Mouse (Mus musculus) stomach, postnatal 0 days (tissue): ENCODE measurements around the gene Adamtsl1. TPM values are rescaled to one million over a fixed set of nuclear protein-coding genes. Genes with fewer than 3 reads are reported as not detected.

Experiments used
- ATAC-seq: fragments of 200-750 bp; cut with Nextera tagmentation; 2 replicates; pipeline ENCODE4 v1.8.0; 2017; ENCODE audit not compliant: low FRiP score, low TSS enrichment
- DNase-seq: peaks from one replicate; pipeline ENCODE4 v3.0.0-alpha.2; 2016; ENCODE audit warnings: low spot score
- H3K27ac ChIP-seq: fragments of 300-500 bp; sonication (generic); replicated peaks from 2 replicates; pipeline ENCODE4 v1.5.1; 2014; ENCODE audit warnings: mild to moderate bottlenecking, control low read depth
- H3K27me3 ChIP-seq: fragments of 300-500 bp; sonication (generic); 2 replicates; pipeline ENCODE4 v1.6.1; 2014; ENCODE audit warnings: low read length; ENCODE audit not compliant: control insufficient read depth, insufficient read depth
- H3K36me3 ChIP-seq: fragments of 300-500 bp; sonication (generic); 2 replicates; pipeline ENCODE4 v1.6.1; 2014; ENCODE audit warnings: low read length, mixed read lengths; ENCODE audit not compliant: control insufficient read depth, insufficient read depth
- H3K4me1 ChIP-seq: fragments of 300-500 bp; sonication (generic); replicated peaks from 2 replicates; pipeline ENCODE4 v1.6.1; 2014; ENCODE audit warnings: antibody characterized with exemption; ENCODE audit not compliant: control insufficient read depth, insufficient read depth
- H3K4me2 ChIP-seq: fragments of 300-500 bp; sonication (generic); replicated peaks from 2 replicates; pipeline ENCODE4 v1.6.1; 2014; ENCODE audit warnings: low read depth, mild to moderate bottlenecking, control low read depth, moderate library complexity
- H3K4me3 ChIP-seq: fragments of 300-500 bp; sonication (generic); 2 replicates; pipeline ENCODE4 v1.5.1; 2014; ENCODE audit warnings: low read depth, low read length, control low read depth
- H3K9ac ChIP-seq: fragments of 300-500 bp; sonication (generic); 2 replicates; pipeline ENCODE4 v1.6.1; 2014; ENCODE audit warnings: mild to moderate bottlenecking, low read length, control low read depth, mixed read lengths
- H3K9me3 ChIP-seq: fragments of 300-500 bp; sonication (generic); 2 replicates; pipeline ENCODE4 v1.6.1; 2016; ENCODE audit warnings: low read length; ENCODE audit not compliant: control insufficient read depth
- CTCF ChIP-seq: IDR thresholded peaks from 2 replicates; pipeline ENCODE4 v1.5.1; 2016; ENCODE audit warnings: antibody characterized with exemption, low read depth, mild to moderate bottlenecking, moderate library complexity
- EP300 ChIP-seq: optimal IDR thresholded peaks from 2 replicates; pipeline ENCODE3; 2016; ENCODE audit warnings: antibody characterized with exemption
- WGBS: fragments of 180-500 bp; shearing (Covaris S2); extraction: QIAGEN DNeasy Blood & Tissue Kit; methylation state at CpG from one replicate; pipeline ENCODE4 v1.1.7; 2014; 5-methylcytosine and 5-hydroxymethylcytosine counted together
- polyA plus RNA-seq: library from polyadenylated mRNA; unstranded; fragments of >200 nt; fragmentation: Nextera tagmentation; extraction: Ambion mirVana; gene quantifications from 2 replicates; pipeline ENCODE4 v1.2.1, GENCODE M21; 2015

Adamtsl1 gene
- polyA plus RNA-seq, 1 experiment from 2014 or later: 7.3 TPM

DNA sequence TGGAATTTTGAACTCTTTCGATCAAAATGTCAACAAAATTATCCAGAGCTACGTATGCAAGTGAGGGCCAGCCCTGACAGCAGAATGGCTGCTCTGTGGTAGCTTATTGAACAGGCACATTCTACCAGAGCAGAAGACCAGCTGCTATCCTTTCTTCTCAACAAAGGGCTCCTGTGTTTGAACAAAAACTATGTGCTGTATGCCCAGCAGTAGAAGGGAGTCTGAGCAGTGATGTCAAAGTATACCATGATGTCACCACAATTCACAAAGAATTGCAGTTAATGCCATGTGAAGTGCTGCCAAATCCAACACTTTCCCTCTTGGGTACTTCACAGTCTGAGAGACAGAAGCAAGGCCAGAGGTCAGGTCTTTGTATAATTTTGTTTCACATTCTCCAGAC, 675.9 kb downstream of the Adamtsl1 start:
- DNase-seq (no peak), ATAC-seq (peak; percentile 32; the same call in 1 of the 2 replicates)
- no peak overlapping the region for H3K4me2 ChIP-seq
- no peaks in the 10 kb centered on the region for H3K36me3 ChIP-seq
- no peaks in the 10 kb centered on the region for H3K9me3 ChIP-seq
- no peaks in the 10 kb centered on the region for H3K4me1 ChIP-seq
- 20% methylated on average over 2 of the region's 2 CpGs for WGBS
- H3K9ac ChIP-seq: no peak overlapping the region
- no peak for TF ChIP-seq CTCF
- no peak for TF ChIP-seq EP300
- H3K4me3 ChIP-seq: no peak overlapping the region
- H3K27me3 ChIP-seq: no peaks in the 10 kb centered on the region
- H3K27ac ChIP-seq: no peak overlapping the region

- H3K4me1 ChIP-seq: no peaks in the 10 kb centered on the region
- WGBS: 75% methylated on average over 5 of the region's 5 CpGs
- ATAC-seq: no peak
Observed at GRCm38 (mm10) chr4:86191195-86191594, 677.2 kb downstream of the Adamtsl1 start.

GRCm38 (mm10) chr4:86201766-86202165, 687.8 kb downstream of the Adamtsl1 start:
- H3K27ac ChIP-seq: no peak overlapping the region
- WGBS: 73% methylated on average over 7 of the region's 7 CpGs
- no peaks in the 10 kb centered on the region for H3K36me3 ChIP-seq
- no peaks in the 10 kb centered on the region for H3K27me3 ChIP-seq
- H3K4me2 ChIP-seq: no peak overlapping the region
- H3K9me3 ChIP-seq: no peaks in the 10 kb centered on the region
- TF ChIP-seq EP300 (no peak), CTCF (no peak)
- no peak for DNase-seq
- no peak for ATAC-seq
- H3K4me1 ChIP-seq: no peaks in the 10 kb centered on the region
- no peak overlapping the region for H3K9ac ChIP-seq
- no peak overlapping the region for H3K4me3 ChIP-seq

More at GRCm38 (mm10) chr4:86191195-86191594, 677.2 kb downstream of the Adamtsl1 start:
- Histone ChIP-seq H3K36me3 (no peaks in the 10 kb centered on the region), H3K9ac (no peak overlapping the region), H3K27me3 (no peaks in the 10 kb centered on the region), H3K4me2 (no peak overlapping the region), H3K4me3 (no peak overlapping the region), H3K9me3 (no peaks in the 10 kb centered on the region), H3K27ac (no peak overlapping the region)
- DNase-seq: no peak
- TF ChIP-seq CTCF: no peak
- TF ChIP-seq EP300: no peak

- H3K36me3 ChIP-seq: no peaks in the 10 kb centered on the region
- no peaks in the 10 kb centered on the region for H3K9me3 ChIP-seq
- WGBS: 70% methylated on average over 2 of the region's 2 CpGs
- H3K4me3 ChIP-seq: no peak overlapping the region
- H3K27ac ChIP-seq: no peak overlapping the region
- DNase-seq (no peak), ATAC-seq (no peak)
- no peak for TF ChIP-seq CTCF
- H3K9ac ChIP-seq: no peak overlapping the region
- no peaks in the 10 kb centered on the region for H3K27me3 ChIP-seq
- no peaks in the 10 kb centered on the region for H3K4me1 ChIP-seq
- no peak overlapping the region for H3K4me2 ChIP-seq
Observed at GRCm38 (mm10) chr4:86203288-86203687, 689.3 kb downstream of the Adamtsl1 start.

DNA sequence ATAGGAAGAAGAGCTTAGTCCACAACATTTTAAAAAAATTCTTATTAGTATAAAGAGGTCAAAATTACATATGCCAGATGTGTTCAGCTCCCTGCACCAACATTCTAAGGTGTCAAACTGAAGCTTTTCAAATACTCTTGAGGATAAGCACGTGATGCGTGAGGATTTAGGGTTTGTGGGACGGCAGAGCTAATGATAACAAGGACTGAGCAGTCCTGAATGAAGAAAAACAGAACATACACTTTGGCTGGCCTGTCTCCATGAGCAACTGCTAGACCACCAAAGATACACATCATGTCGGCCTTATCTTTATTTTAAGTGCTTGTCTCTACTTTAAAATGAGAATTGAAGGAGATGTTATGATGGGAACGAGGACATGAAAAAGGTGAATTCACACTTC, 710.9 kb downstream of the Adamtsl1 start:
- ATAC-seq (no peak), DNase-seq (no peak)
- no peak for TF ChIP-seq EP300
- no peak for TF ChIP-seq CTCF
- WGBS: 53% methylated on average over 5 of the region's 5 CpGs
- H3K4me2 ChIP-seq: no peak overlapping the region
- H3K4me1 ChIP-seq: no peaks in the 10 kb centered on the region
- H3K9me3 ChIP-seq: no peaks in the 10 kb centered on the region
- H3K27ac ChIP-seq: no peak overlapping the region
- H3K4me3 ChIP-seq: no peak overlapping the region
- H3K27me3 ChIP-seq: no peaks in the 10 kb centered on the region
- H3K36me3 ChIP-seq: no peaks in the 10 kb centered on the region
- no peak overlapping the region for H3K9ac ChIP-seq

- no peak overlapping the region for H3K4me3 ChIP-seq
- H3K4me2 ChIP-seq: no peak overlapping the region
- H3K4me1 ChIP-seq: no peaks in the 10 kb centered on the region
- no peak overlapping the region for H3K9ac ChIP-seq
- no peak for DNase-seq
- no peaks in the 10 kb centered on the region for H3K36me3 ChIP-seq
- H3K27ac ChIP-seq: no peak overlapping the region
- 56% methylated on average over 1 of the region's 1 CpGs for WGBS
- no peaks in the 10 kb centered on the region for H3K27me3 ChIP-seq
- no peak for TF ChIP-seq CTCF
- no peak for TF ChIP-seq EP300
- ATAC-seq: no peak
- H3K9me3 ChIP-seq: no peaks in the 10 kb centered on the region
Observed at GRCm38 (mm10) chr4:86227096-86227495, 713.1 kb downstream of the Adamtsl1 start.
